Mouse (Mus musculus) heart, postnatal 25 days (tissue): ENCODE data around the gene Pabpn1l. TPM values are rescaled to one million over a fixed set of nuclear protein-coding genes. Genes with fewer than 3 reads are reported as not detected.

ENCODE experiments used
- DNase-seq: peaks from one replicate; pipeline ENCODE4 v3.0.0; 2022; ENCODE audit warnings: low spot score
- intact Hi-C: fragments of 180-260 bp; cut with DNase I; formaldehyde crosslinking; loops from one replicate; pipeline ENCODE4 v1.15.1; 2025
- total RNA-seq, 2 experiments: library from RNA; stranded (reverse); gene quantifications; 2 replicates each; pipeline ENCODE4 v1.2.3; 2021

Gene Pabpn1l
- total RNA-seq, 2 experiments from 2014 or later: not detected

DNA sequence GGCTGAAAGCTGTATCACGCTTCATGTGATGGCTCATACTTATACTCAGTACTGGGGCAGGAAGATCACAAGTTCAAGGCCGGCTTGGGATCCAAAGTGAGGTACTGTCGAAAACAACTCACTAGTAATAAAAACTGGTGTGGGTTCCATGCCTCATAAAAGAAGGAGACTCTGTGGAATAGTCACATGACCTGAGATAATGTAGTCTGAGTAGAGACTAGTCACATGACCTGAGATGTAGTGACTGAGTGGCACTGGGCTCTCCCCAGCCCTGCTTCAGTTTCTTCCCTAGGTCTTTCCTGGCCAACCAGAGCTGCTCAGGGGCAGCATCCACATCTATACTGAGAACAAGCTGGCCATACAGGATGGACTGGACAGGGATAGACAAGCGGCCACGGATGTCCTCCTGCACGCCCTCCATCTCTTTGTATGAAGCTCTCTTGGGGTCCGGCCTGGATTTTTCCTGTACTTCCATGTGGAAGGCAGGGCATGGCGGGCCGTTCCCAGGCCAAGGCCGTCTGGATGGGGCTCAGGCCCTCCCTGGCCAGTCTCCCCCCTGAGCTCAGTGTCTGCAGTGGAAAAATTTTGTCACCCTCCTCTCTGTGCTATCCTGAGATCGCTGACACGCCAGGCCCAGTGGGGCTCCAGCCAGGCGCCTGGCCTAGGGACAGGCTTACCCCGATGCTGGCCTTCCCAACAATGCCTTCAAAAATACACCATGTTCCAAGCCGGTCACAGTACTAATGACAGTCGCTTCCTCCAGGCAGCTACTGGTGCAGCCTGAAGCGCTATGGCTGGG, 1.5 kb upstream of the Pabpn1l start:
- intact Hi-C loops: loop anchor here (5.0 kb wide), 1 partner anchor 38 kb away; no protein-coding TSS in a partner anchor
- peak; percentile 75 for DNase-seq

DNA sequence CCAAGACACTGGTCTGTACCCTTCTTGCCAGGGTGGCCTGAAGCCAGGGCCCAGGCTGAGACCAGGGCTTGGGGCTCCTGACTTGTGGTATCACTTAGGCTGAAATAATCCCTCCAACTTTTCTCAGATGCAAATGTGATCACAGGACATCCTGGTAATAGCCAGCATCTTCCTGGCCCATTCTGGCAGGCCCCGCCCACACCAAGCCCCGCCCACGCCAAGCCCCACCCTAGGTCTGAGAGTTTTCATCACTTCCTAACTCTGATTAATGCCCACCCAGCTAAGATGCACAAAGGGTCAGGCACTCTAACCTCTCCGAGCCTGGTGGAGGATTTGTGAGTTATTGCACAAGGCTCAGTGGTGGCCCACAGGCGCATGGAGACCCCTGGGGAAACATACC, 2.1 kb downstream of the Pabpn1l start:
- intact Hi-C loops: loop anchor here (5.0 kb wide), 1 partner anchor 42 kb away; no protein-coding TSS in a partner anchor
- DNase-seq: no peak

DNA sequence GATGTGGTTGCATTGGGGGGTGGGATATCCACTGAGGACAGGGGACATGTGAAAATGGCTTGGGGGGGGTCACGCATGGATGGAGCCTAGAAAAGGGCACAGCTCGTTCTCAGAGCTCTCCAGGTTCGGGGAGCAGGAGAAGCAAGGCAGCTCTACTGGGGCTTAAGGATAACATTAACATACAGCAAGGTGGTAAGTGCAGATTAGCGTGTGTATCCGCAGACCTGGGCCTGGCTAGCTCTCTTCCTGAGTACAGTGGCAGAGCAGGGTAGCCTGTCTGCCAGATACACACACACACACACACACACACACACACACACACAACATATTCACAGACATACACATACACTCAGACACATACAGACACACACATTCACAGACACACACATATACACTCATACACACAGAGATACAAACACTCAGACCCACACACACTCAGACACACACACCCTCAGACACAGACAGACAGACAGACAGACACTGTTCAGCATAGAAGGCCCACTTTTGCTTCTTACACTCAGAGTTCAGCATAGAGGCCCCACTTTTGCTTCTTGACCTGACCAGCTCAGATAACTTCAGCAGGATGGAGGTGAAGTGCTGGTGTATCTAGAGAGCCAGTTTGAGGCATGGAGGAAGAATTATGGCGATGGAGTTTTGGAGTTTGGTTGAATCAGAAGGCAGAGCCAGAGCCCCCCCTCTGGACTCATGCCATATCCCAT, 3.7 kb downstream of the Pabpn1l start:
- intact Hi-C loops: loop anchor here (1.0 to 5.0 kb wide), 3 partner anchors 60 to 211 kb away; no protein-coding TSS in a partner anchor
- DNase-seq: no peak

DNA sequence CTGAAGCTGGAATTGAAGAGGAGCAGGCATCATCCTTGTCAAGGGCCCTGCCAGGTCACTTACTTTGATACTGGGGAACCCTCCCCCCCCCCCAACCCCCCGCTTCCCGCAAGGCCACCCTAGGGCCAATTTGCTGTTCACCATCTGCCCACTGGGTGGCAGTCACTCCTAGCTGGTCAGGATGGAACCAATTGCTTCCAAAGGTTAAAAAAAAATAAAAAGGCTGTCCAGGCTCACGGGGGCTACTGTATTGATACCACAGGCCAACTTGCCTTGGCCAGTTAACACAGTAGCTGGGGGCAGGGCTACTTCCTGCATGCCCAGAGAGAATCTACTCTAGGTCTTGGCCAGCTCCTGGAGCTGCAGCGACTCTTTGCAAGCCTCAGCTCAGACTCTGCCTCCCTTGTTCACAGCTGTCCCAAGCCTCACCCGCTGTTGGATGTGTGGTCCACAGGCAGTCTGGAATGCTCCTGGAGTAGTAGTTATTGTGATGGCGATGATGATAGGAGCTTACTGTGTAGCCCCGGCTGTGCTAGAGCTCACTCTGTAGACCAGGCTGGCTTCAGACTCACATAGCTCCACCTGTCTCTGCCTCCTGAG, 4.5 kb downstream of the Pabpn1l start:
- intact Hi-C loops: loop anchor here (1.0 to 5.0 kb wide), 3 partner anchors 61 to 212 kb away; no protein-coding TSS in a partner anchor
- peak; percentile 51 for DNase-seq

DNA sequence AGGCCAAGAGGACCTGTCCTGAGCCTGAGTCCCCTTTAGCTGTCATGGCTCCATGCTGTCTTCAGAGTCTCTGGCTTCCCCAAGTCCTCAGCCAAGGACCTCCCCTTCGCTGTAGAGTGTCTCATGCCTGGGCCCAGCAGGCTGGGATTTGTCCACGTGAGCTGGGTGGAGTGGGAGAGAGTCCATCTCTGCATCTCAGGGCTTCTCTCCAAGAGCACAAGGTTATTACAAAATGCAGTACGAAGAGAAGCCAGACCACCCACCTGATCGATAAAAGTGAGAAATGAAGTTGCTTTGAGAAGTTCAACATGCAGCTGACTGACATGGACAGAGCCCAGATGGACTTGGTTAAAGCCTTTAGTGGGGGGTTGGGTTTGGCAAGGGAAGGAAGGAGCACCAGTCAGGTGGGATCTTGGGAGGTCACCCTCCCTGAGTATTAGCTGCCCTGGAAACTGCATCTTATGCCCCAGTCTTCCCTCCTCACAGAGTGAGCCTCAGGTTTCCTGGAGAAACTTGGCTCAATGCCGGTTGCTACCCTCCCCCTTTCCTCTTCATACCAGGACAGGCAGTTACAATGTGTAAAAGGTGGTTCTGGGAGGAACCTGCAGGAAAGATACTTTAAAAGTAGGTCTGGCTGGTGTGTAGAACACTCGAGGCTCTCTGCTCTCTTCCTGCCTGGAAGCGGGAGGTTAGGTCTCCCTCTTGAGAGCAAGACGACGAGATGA, 6.2 kb downstream of the Pabpn1l start:
- DNase-seq: peak; percentile 47
- intact Hi-C loops: loop anchor here (5.0 kb wide), 1 partner anchor 196 kb away; no protein-coding TSS in a partner anchor

DNA sequence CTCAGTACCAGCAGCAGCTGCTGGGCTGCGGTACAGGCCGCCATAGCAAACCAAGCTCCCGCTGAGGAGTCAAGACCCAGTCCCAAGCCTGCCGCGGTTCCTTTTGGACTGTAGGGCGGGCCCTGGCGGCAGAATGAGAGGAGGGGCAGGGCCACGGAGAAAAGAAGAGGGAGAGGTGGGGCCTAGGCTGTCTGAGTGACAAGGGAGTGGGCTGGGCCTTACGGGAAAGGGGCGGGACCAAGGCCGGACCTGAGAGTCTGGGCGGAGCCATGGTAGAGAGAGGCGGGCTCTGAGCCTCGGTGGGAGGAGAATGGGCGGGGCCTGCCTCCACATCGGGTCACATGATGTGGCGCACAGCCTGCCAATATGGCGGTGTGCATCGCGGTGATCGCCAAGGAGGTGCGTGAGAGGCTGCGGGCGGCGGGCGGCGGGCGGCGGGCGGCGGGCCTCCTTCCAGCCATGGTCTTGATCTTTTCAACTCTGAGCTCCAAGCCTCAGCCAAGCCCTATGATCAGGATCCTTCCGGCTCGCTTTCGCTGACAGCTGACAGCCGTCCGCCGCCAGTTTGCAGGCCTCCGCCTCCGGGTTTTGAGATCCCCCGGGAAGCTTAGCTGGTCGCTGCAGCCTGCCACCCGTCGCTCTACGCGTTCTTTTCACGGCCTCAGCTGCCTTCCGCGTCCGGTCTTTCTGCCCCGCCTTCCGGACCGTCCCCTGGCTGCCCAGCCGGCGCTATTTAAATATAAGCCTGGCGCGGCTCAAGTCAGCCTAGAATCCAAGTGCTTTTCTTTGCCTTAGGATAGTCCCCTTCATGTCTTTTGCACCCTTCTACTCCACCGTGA, 11.0 kb downstream of the Pabpn1l start, which contains the start of the genes Galns and Trappc2l:
Gene Galns, minus strand, starts transcription at position 169 of the 839 bp plus-strand sequence.
Gene Trappc2l, plus strand, starts transcription at position 346 of the 839 bp plus-strand sequence.
- peak; percentile 90 for DNase-seq
- intact Hi-C loops: loop anchor here (5.0 kb wide), 1 partner anchor 109 kb away; no protein-coding TSS in a partner anchor

DNA sequence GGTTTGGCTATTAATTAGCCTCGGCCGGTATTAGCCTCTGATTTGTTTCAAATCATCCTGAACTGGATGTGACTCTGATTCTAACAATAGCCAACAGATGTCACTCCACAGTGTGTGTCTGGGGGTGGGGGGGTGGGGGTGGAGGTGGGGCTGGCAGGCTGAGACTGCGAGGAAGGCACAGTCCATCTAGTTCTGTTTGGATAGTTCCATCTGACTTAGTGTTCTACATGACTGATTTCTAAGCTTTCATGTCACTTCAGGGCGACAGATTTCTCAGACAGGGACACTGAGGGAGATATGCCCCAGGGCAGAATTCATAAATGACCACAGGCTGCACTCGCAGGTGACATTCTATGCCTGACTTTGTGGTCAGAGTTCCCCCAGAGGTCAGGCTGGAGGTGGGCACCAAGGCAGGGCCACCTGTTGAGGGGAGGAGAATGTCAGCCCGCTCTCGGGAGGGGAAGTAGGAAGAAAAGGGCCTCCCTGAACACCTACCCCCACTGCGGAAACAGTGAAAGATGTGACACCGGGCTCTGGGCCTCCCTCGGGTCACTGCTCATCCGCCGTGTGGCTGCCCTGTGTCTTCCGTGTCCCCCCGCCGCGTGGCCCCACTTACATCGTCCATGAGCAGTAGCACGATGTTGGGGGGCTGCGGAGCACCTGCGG, 11.8 kb downstream of the Pabpn1l start:
- intact Hi-C loops: loop anchor here (5.0 kb wide), 1 partner anchor 108 kb away; no protein-coding TSS in a partner anchor
- DNase-seq: no peak

DNA sequence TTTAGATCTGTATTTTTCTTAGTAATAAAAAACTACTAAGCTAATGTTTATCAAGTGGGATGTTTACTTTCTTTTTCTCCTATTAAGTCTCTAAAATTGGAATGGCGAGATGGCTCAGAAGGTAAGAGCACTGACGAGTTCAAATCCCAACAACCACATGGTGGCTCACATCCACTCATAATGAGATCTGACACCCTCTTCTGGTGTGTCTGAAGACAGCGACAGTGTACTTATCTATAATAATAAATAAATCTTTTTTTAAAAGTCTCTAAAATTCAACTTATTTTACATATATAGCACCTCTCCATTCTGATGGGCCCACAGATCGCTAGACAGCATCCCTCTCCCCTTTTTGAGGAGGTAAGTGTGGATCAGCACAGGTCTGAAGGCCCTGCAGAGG, 12.3 kb downstream of the Pabpn1l start:
- DNase-seq: no peak
- intact Hi-C loops: loop anchor here (5.0 kb wide), 1 partner anchor 108 kb away; no protein-coding TSS in a partner anchor

DNA sequence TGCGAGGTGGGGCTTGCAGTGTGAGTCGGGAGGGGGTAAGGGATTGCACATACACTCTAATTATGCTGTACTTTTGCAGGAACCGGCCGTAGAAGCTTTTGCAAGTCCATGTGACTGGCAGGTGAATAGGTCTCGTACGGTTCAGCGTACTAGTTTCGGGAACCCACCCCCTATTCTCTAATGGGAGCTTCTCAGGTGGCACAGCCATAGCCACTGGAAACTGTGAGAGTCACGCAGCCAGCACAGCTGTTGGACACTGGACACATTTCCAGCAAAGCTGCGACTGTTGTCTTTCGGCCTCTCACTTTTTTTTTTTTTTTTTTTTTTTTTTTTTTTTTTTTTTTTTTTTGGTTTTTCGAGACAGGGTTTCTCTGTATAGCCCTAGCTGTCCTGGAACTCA, 15.7 kb downstream of the Pabpn1l start:
- DNase-seq: no peak

DNA sequence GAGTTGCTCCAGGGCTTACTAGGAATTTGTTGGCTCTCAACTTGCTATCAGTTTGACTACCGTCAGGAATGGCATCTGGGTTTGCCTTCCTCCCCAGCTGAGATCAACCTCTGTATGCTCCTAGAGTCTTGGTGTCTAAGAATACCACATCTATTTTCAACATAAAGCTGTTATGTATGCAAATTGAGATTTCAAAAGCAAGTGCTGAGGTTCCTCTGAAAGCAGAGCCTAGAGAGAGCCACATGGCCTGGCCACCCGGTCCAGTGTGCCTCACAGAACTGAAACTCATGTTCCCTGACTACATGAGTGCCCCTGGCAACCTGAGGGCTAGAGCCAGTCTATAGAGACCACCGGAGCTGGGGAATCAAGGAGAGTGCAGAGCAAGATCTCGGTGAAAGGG, 17.2 kb downstream of the Pabpn1l start:
- no peak for DNase-seq
- intact Hi-C loops: no loop called here

More for the DNA sequence above, 15.7 kb downstream of the Pabpn1l start:
- intact Hi-C loops: no loop called here

DNA sequence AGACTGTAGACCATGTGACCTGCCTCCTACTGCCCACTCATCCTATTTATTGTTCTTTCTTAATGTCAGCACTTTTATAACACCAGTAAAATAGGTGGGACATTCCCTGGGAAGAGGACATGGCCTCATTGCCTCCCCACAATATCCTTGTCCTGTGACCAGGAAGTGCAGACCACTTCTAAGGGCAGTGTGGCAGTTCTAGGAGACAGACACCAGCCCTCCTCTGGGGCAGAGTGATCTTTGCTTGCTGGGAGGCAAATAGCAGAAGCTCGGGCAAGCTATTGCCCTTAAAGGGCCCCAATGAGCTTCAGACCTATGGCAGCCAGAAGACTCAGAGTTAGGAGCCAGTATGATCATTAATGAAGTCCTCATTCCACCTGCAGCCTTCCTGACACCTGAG, 17.9 kb downstream of the Pabpn1l start:
- intact Hi-C loops: no loop called here
- no peak for DNase-seq

DNA sequence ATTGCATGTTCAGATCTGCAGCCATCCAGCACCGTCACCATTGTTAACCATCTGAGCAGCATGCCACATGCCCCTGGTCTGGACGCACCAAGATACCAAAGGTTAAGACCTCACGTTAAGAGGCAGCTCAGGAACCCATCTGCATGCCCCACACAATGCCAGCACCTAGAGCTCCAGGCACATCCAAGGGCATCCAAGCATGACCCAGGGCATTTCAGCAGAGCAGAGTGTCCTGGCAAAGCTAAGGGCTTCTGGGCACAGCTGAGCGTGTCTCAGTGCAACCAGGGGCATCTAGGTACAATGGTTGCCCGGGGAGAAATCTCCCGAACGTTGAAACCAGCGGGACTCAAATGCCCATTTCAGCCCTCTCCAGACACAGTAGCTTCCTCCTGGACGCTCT, 21.9 kb downstream of the Pabpn1l start:
- DNase-seq: no peak
- intact Hi-C loops: no loop called here

DNA sequence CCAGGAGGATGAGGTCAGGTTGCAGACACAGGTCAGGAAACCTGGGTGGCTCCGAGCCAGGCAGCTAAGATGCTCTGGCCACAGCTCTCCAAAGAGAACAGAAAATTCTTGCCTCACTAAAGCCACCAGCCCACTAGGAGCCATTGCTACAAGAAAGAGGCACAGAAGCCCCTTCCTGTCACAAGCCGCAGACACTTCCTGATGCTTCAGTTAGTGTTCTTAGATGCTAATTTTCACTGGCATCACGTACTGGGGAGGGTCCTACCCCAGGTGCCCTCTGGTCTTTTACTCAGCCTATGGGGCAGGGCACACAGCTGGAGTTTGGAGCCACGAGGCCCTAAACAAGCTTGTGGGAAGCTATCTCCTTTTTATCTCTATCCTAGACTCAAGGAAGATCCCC, 26.5 kb downstream of the Pabpn1l start:
- intact Hi-C loops: no loop called here

DNA sequence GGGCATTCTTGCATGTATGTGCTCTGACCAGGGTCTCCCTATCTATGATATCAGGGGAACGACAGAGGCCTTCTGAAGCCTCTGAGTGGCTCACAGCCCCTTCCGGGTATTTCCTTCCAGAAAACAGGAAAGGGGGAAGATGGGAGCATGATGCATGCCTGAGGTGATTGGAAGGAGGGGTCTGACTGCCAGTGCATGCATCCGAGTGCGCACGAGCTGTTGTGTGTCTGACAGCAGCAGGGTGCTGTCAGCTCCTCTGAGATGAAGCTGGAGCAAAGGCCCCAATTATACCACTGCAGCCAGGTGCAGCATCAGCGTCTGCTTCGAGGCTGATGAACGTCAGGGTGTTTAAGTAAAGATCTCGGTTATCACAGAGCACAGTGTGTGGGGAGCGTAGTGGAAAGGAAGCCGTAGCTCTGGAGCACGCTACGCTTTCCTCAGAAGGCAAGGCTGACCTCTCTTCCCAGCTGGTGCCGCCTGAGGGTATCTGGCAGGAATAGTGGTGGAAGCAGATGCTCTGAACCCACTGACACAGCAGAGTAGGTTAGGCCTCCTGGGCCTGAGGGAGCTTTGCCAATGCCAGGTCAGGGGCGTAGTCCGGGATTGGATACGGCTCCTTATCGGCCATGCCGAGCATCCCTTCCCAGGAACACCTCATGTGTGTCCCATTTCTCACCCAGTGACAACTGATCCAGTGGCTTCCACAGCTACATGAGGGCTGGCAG, 28.6 kb downstream of the Pabpn1l start:
- intact Hi-C loops: no loop called here

More for the DNA sequence above, 26.5 kb downstream of the Pabpn1l start:
- DNase-seq: no peak

DNA sequence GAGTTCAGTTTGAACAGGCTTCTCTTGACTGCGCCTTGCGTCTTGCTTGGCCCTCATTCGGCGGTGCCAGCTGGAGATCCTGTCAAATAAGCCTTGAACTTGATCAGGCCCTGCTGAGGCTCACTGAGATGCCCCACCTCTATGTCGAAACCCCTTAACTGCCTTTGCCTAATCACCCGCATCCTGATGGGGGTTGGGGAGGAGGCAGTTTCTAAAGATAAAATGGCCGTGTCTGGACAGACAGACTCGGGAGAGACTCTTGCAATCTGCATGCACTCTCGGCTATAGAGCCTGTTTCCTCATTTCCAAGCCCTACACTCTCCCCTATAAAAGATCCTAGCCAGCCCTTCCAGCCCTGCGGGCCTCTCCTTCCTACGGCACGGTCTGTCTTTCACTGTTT, 29.3 kb downstream of the Pabpn1l start:
- DNase-seq: no peak
- intact Hi-C loops: no loop called here

More for the DNA sequence above, 28.6 kb downstream of the Pabpn1l start:
- DNase-seq: no peak

DNA sequence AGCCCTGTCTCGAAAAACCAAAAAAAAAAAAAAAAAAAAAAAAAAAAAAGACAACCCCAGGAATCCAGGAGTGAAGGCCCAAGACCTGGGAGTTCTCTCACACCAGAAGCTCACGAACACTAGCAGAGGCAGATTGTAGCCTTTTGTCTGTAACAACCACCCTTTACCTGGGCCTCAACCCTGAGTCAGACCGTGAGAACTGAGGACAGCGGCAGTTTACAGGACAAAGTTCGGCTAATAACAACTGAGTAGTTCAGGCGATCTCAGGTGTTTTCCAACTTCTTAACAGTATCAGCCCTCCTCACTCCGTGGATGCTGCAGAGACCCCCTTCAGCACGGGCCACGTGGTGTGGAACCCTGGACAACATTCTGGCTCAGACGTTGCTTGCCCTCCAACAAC, 35.8 kb downstream of the Pabpn1l start:
- intact Hi-C loops: no loop called here
- DNase-seq: no peak

DNA sequence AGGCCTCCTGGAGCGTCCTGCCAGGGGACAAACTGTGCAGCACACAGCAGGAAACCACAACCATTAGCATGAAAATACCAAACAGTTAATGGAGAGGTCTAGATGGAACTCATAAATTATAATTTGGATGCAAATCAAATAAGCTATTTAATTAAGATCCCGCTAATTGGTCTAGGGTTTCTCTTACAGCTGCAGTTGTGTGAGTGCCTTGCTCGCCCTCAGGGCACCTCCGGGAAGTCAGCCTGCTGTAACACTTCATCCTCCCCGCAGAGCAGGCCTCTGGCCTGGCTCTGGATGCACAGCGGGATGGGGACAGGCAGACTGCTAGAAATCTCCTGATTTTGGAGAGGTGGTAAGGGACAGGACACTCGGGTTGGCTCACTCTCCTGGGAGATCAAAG, 36.4 kb downstream of the Pabpn1l start:
- DNase-seq: no peak
- intact Hi-C loops: no loop called here
